Mouse (Mus musculus) neural tube, embryonic 15.5 days (tissue): ENCODE measurements around the gene Dok5. TPM values are rescaled to one million over a fixed set of nuclear protein-coding genes. Genes with fewer than 3 reads are reported as not detected.

Source experiments
- ATAC-seq: fragments of 200-750 bp; cut with Nextera tagmentation; 2 replicates; pipeline ENCODE4 v1.8.0; 2017; ENCODE audit warnings: mild to moderate bottlenecking, moderate TSS enrichment, moderate library complexity; ENCODE audit not compliant: low FRiP score
- H3K27ac ChIP-seq: fragments of 300-500 bp; sonication (generic); replicated peaks from 2 replicates; pipeline ENCODE4 v1.5.1; 2015; ENCODE audit warnings: mild to moderate bottlenecking, inconsistent platforms
- H3K27me3 ChIP-seq: fragments of 300-500 bp; sonication (generic); replicated peaks from 2 replicates; pipeline ENCODE4 v1.6.1; 2015; ENCODE audit warnings: inconsistent platforms
- H3K36me3 ChIP-seq: fragments of 300-500 bp; sonication (generic); 2 replicates; pipeline ENCODE4 v1.6.1; 2015; ENCODE audit warnings: inconsistent platforms
- H3K4me1 ChIP-seq: fragments of 300-500 bp; sonication (generic); 2 replicates; pipeline ENCODE4 v1.6.1; 2015; ENCODE audit warnings: inconsistent platforms
- H3K4me2 ChIP-seq: fragments of 300-500 bp; sonication (generic); 2 replicates; pipeline ENCODE4 v1.6.1; 2015; ENCODE audit warnings: inconsistent platforms, mild to moderate bottlenecking, moderate library complexity
- H3K4me3 ChIP-seq: fragments of 300-500 bp; sonication (generic); replicated peaks from 2 replicates; pipeline ENCODE4 v1.5.1; 2015; ENCODE audit warnings: mild to moderate bottlenecking, inconsistent platforms
- H3K9ac ChIP-seq: fragments of 300-500 bp; sonication (generic); replicated peaks from 2 replicates; pipeline ENCODE4 v1.6.1; 2015; ENCODE audit warnings: mild to moderate bottlenecking, inconsistent platforms
- H3K9me3 ChIP-seq: fragments of 300-500 bp; sonication (generic); replicated peaks from 2 replicates; pipeline ENCODE4 v1.6.1; 2016; ENCODE audit warnings: inconsistent platforms
- WGBS: fragments of 180-500 bp; shearing (Covaris S2); methylation state at CpG from one replicate; pipeline ENCODE4 v1.1.7; 2015; ENCODE audit warnings: mixed read lengths; 5-methylcytosine and 5-hydroxymethylcytosine counted together
- polyA plus RNA-seq: library from polyadenylated mRNA; unstranded; fragments of >200 nt; fragmentation: Nextera tagmentation; extraction: Ambion mirVana; gene quantifications from 2 replicates; pipeline ENCODE4 v1.2.1, GENCODE M21; 2015

Gene Dok5
- polyA plus RNA-seq, 1 experiment from 2014 or later: 70.9 TPM

- Histone ChIP-seq H3K9me3 (no peaks in the 10 kb centered on the region), H3K9ac (no peak overlapping the region), H3K4me2 (no peak overlapping the region), H3K4me1 (peaks cover 9% of the 10 kb centered on the region; the same call in 1 of the 2 replicates), H3K27ac (no peak overlapping the region), H3K4me3 (no peak overlapping the region), H3K27me3 (no peaks in the 10 kb centered on the region), H3K36me3 (0 out of 2 replicates have a peak, but pooled peaks cover 2% of the 10 kb centered on the region)
- ATAC-seq: no peak
- 88% methylated on average over 5 of the region's 5 CpGs for WGBS
These were observed 132.4 kb downstream of the Dok5 start for GRCm38 (mm10) chr2:170864043-170864442.

DNA sequence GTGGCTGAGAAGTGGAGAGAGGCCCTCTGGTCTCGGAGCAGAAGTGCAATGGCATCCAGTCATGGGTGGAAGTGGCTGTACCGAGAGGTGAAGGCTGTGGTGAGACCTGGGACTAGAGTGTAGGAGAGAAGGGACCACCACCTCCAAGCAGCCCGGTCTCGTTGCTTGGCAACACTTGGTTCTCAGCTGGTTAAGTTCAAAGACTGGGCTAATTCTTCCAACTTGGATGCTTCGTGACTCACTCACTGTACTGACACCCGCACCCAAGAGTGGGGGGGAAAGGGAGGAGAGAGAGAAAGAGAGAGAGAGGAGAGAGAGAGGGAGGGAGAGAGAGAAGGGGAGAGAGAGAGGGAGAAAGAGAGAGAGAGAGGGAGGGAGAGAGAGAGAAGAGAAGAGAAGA is 133.2 kb downstream of the Dok5 start:
- Histone ChIP-seq H3K4me2 (no peak overlapping the region), H3K4me1 (peaks cover 9% of the 10 kb centered on the region; the same call in 1 of the 2 replicates), H3K9me3 (no peaks in the 10 kb centered on the region), H3K4me3 (no peak overlapping the region), H3K9ac (no peak overlapping the region), H3K36me3 (0 out of 2 replicates have a peak, but pooled peaks cover 2% of the 10 kb centered on the region), H3K27me3 (no peaks in the 10 kb centered on the region), H3K27ac (no peak overlapping the region)
- WGBS: 81% methylated on average over 6 of the region's 6 CpGs
- no peak for ATAC-seq

GRCm38 (mm10) chr2:170870566-170870965 is 139.0 kb downstream of the Dok5 start:
- peaks cover 9% of the 10 kb centered on the region for H3K36me3 ChIP-seq
- H3K4me3 ChIP-seq: no peak overlapping the region
- H3K4me1 ChIP-seq: 0 out of 2 replicates have a peak, but pooled peaks cover 2% of the 10 kb centered on the region
- WGBS: 87% methylated on average over 15 of the region's 15 CpGs
- H3K4me2 ChIP-seq: no peak overlapping the region
- no peak for ATAC-seq
- H3K9me3 ChIP-seq: no peaks in the 10 kb centered on the region
- H3K27me3 ChIP-seq: no peaks in the 10 kb centered on the region
- no peak overlapping the region for H3K9ac ChIP-seq
- H3K27ac ChIP-seq: no peak overlapping the region

- no peak for ATAC-seq
- no peak overlapping the region for H3K4me2 ChIP-seq
These were observed 139.9 kb downstream of the Dok5 start for GRCm38 (mm10) chr2:170871469-170871868.

DNA sequence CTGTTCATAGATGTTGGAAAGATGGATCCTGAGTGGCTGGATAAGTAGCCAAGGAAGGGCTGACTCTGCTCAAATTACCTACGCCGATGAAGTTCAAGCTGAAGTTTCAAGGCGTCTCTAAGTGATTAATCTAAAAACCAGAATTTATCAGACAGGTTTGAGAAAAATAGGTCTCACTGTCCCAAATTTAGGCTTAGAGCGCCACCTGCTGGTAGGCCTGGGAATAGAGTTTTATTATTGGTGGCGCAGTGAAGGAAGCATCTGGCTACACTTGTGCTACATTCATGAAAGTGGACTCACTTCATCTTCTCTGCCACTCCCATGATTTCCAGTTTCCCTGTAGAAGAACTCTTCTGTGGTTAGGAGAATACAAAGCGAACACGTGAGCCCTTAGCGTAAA is 141.8 kb downstream of the Dok5 start:
- WGBS: 13% methylated on average over 8 of the region's 8 CpGs
- no peak overlapping the region for H3K4me3 ChIP-seq
- ATAC-seq: no peak
- no peak overlapping the region for H3K9ac ChIP-seq
- no peaks in the 10 kb centered on the region for H3K9me3 ChIP-seq
- H3K27me3 ChIP-seq: no peaks in the 10 kb centered on the region
- peaks cover 8% of the 10 kb centered on the region; the same call in 1 of the 2 replicates for H3K4me1 ChIP-seq
- no peak overlapping the region for H3K27ac ChIP-seq
- H3K4me2 ChIP-seq: no peak overlapping the region
- H3K36me3 ChIP-seq: peaks cover 7% of the 10 kb centered on the region

More at GRCm38 (mm10) chr2:170871469-170871868, 139.9 kb downstream of the Dok5 start:
- 93% methylated on average over 3 of the region's 3 CpGs for WGBS
- H3K4me1 ChIP-seq: 0 out of 2 replicates have a peak, but pooled peaks cover 2% of the 10 kb centered on the region
- no peak overlapping the region for H3K27ac ChIP-seq
- H3K9ac ChIP-seq: no peak overlapping the region
- no peaks in the 10 kb centered on the region for H3K9me3 ChIP-seq
- H3K4me3 ChIP-seq: no peak overlapping the region
- H3K27me3 ChIP-seq: no peaks in the 10 kb centered on the region
- peaks cover 9% of the 10 kb centered on the region for H3K36me3 ChIP-seq

DNA sequence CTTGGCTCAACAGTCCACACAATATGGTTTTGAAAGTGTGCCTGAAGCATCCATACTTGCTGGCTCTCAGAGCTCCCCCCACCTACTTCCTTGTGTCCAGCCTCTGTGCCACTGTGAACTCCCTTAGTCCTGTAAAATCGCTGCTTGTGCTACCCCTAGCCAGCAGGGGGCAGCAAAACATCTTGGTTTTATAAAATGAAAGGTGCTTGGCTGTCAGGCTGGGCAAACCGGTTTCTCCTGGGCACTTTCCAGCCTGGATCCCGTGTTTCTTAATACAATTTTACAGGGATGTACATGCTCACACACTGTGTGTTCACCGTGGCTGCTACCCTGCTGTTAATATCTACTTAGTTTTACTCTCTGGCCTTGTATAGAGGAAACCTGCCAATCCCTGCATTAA is 145.9 kb downstream of the Dok5 start:
- no peak overlapping the region for H3K27ac ChIP-seq
- H3K9me3 ChIP-seq: no peaks in the 10 kb centered on the region
- ATAC-seq: peak; percentile 72
- H3K4me1 ChIP-seq: peaks cover 17% of the 10 kb centered on the region
- WGBS: under 1% methylated on average over 4 of the region's 4 CpGs
- no peaks in the 10 kb centered on the region for H3K36me3 ChIP-seq
- H3K9ac ChIP-seq: no peak overlapping the region
- H3K4me3 ChIP-seq: no peak overlapping the region
- H3K4me2 ChIP-seq: no peak overlapping the region
- no peaks in the 10 kb centered on the region for H3K27me3 ChIP-seq

DNA sequence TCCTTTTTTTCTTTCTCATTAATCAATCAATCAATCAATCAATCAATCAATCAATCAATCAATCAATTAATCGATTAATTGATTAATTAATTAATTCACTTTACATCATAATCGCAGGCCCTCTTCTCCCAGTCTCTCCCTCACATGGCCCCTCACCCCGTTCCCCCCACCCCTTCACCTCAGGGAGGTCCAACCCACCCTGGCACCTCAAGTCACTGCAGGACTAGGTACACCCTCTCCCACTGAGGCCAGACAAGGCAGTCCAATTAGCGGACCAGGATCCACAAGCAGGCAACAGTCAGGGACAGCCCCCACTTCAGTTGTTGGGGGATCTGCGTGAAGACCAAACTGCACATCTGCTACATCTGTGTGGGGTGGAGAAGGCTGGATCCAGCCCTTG is 146.3 kb downstream of the Dok5 start:
- no peak overlapping the region for H3K9ac ChIP-seq
- WGBS: 70% methylated on average over 5 of the region's 5 CpGs

GRCm38 (mm10) chr2:170884209-170884801 is 152.7 kb downstream of the Dok5 start:
- H3K36me3 ChIP-seq: no peaks in the 10 kb centered on the region
- WGBS: 76% methylated on average over 4 of the region's 4 CpGs
- ATAC-seq: no peak
- no peaks in the 10 kb centered on the region for H3K27me3 ChIP-seq
- no peaks in the 10 kb centered on the region for H3K9me3 ChIP-seq
- no peak overlapping the region for H3K27ac ChIP-seq
- H3K4me3 ChIP-seq: no peak overlapping the region
- H3K4me2 ChIP-seq: no peak overlapping the region
- no peak overlapping the region for H3K9ac ChIP-seq
- 0 out of 2 replicates have a peak, but pooled peaks cover 4% of the 10 kb centered on the region for H3K4me1 ChIP-seq

More for the DNA sequence above, 146.3 kb downstream of the Dok5 start:
- Histone ChIP-seq H3K4me1 (peaks cover 17% of the 10 kb centered on the region), H3K36me3 (no peaks in the 10 kb centered on the region), H3K4me2 (no peak overlapping the region), H3K4me3 (no peak overlapping the region), H3K9me3 (no peaks in the 10 kb centered on the region), H3K27ac (no peak overlapping the region), H3K27me3 (no peaks in the 10 kb centered on the region)
- no peak for ATAC-seq

GRCm38 (mm10) chr2:170887984-170888383 is 156.4 kb downstream of the Dok5 start:
- Histone ChIP-seq H3K36me3 (no peaks in the 10 kb centered on the region), H3K9me3 (no peaks in the 10 kb centered on the region), H3K27me3 (no peaks in the 10 kb centered on the region), H3K27ac (no peak overlapping the region), H3K4me3 (no peak overlapping the region), H3K4me2 (no peak overlapping the region), H3K9ac (no peak overlapping the region), H3K4me1 (no peaks in the 10 kb centered on the region)
- 73% methylated on average over 8 of the region's 9 CpGs for WGBS
- no peak for ATAC-seq

- no peaks in the 10 kb centered on the region for H3K27me3 ChIP-seq
- ATAC-seq: no peak
- 54% methylated on average over 8 of the region's 8 CpGs for WGBS
- no peaks in the 10 kb centered on the region for H3K9me3 ChIP-seq
- H3K4me2 ChIP-seq: no peak overlapping the region
- no peak overlapping the region for H3K27ac ChIP-seq
- H3K9ac ChIP-seq: no peak overlapping the region
- no peak overlapping the region for H3K4me3 ChIP-seq
- H3K4me1 ChIP-seq: no peaks in the 10 kb centered on the region
- H3K36me3 ChIP-seq: no peaks in the 10 kb centered on the region
These were observed 163.5 kb downstream of the Dok5 start for GRCm38 (mm10) chr2:170895096-170895495.

DNA sequence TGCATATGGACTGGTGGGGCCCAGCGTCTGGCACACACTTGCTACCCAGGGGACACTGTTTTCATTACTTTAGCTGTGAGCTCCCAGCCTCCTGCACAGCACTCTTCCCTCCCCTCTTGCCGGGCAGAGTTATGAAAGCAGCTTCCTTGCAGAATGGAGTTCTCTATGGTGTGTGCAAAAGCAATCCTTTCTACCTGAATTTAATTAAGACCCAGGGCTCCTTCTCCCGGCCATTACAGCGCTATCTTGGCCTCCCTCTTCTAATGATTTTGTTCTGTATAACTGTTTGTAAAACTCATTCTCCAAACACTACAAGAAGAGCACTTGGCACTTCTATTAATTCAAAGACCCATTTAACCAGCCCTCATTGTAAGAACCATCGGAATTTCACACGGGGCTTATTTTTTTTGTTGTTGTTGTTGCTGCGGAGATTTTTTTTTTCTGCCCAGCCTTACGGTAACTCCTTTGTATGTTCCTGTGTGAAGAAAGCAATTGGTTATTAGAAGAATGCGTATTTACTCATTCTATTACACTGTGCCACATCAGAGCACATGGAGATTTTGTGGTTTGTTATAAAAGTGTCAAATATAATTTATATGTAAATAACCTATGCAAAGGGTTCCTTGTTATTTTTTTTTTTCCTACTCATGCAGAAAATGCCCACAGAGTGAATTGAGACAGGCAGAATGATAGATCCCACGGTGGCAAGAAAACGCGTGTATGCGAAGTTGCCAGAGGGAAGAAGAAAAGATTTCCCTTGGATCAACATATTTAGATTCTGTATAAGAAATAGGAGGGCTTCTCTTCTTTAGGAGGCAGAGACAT is 170.8 kb downstream of the Dok5 start:
- H3K9ac ChIP-seq: no peak overlapping the region
- 22% methylated on average over 13 of the region's 13 CpGs for WGBS
- ATAC-seq: no peak

GRCm38 (mm10) chr2:170903029-170903306 is 171.4 kb downstream of the Dok5 start:
- Histone ChIP-seq H3K9me3 (peaks cover 3% of the 10 kb centered on the region; the same call in 1 of the 2 replicates), H3K36me3 (no peaks in the 10 kb centered on the region), H3K9ac (no peak overlapping the region), H3K27me3 (no peaks in the 10 kb centered on the region), H3K4me2 (no peak overlapping the region), H3K4me1 (peaks cover 18% of the 10 kb centered on the region), H3K27ac (no peak overlapping the region), H3K4me3 (no peak overlapping the region)
- no peak for ATAC-seq
- 66% methylated on average over 7 of the region's 7 CpGs for WGBS

More for the DNA sequence above, 170.8 kb downstream of the Dok5 start:
- Histone ChIP-seq H3K27me3 (no peaks in the 10 kb centered on the region), H3K36me3 (no peaks in the 10 kb centered on the region), H3K4me3 (no peak overlapping the region), H3K4me1 (peaks cover 18% of the 10 kb centered on the region), H3K27ac (no peak overlapping the region), H3K9me3 (peaks cover 3% of the 10 kb centered on the region; the same call in 1 of the 2 replicates), H3K4me2 (peak overlapping the region; percentile 11; the same call in 1 of the 2 replicates)
